In the genomic region with DNA sequence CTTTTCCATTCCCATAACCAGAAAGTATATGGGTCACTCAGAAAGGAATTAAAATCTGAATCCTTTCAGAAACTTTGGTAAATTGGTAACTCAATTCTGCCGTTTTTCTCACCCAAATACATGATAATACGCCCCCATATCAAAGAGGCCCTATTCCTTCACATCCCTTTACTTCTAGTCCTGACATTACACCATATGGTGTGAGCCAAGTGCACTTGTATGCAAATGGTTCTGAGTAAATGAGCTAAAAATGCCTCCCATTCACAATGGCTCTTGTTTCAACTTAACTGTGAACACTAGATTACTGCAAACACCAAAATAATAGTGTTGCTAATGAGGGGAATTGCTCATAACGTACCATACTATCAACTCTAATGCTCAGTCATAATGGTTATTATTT, we compare ENCODE assay signal across 26 mouse cellular contexts.
"Had no signal": no experiment of that assay in that cellular context is flagged by ENCODE, and none has a peak within 500 bp of the region (broad histone marks: within the 10 kb centered on the region; RNA-seq: fewer than 3 reads in every experiment).

No protein-coding gene starts in this region.

- H3K4me3 ChIP-seq: heart, embryonic 13.5 days; heart, embryonic 15.5 days; hindbrain, embryonic 13.5 days; hindbrain, embryonic 15.5 days; layer of hippocampus, adult 2 months; left cerebral cortex, adult 2 months; limb, embryonic 10.5 days; limb, embryonic 12.5 days; liver, embryonic 13.5 days; liver, embryonic 15.5 days had no signal

- ATAC-seq: hindbrain, postnatal 0 days; intestine, embryonic 16.5 days had no signal

- H3K27me3 ChIP-seq: heart, embryonic 13.5 days; heart, embryonic 15.5 days; hindbrain, embryonic 13.5 days; hindbrain, embryonic 15.5 days; limb, embryonic 12.5 days; liver, embryonic 13.5 days; liver, embryonic 15.5 days had no signal

- H3K9me3 ChIP-seq: heart, embryonic 13.5 days; heart, embryonic 15.5 days; hindbrain, embryonic 13.5 days; hindbrain, embryonic 15.5 days; limb, embryonic 10.5 days; limb, embryonic 12.5 days; liver, embryonic 13.5 days; liver, embryonic 15.5 days had no signal

- H3K36me3 ChIP-seq: heart, embryonic 13.5 days; heart, embryonic 15.5 days; hindbrain, embryonic 13.5 days; hindbrain, embryonic 15.5 days; limb, embryonic 10.5 days; limb, embryonic 12.5 days; liver, embryonic 13.5 days; liver, embryonic 15.5 days had no signal

- H3K4me1 ChIP-seq: hindbrain, embryonic 13.5 days; hindbrain, embryonic 15.5 days; limb, embryonic 10.5 days; liver, embryonic 13.5 days; liver, embryonic 15.5 days had no signal

- DNase-seq: gastrocnemius, postnatal 14 days; gastrocnemius, postnatal 36 days; heart, adult 18-20 months; heart, postnatal 14 days; heart, postnatal 36 days; kidney, adult 11 months; kidney, adult 2 months; kidney, adult 9 months; kidney, postnatal 10 days; kidney, postnatal 25 days; kidney, postnatal 4 days; liver; liver, embryonic 13.5 days had no signal

- H3K4me2 ChIP-seq: heart, embryonic 11.5 days; heart, embryonic 13.5 days; heart, embryonic 15.5 days; hindbrain, embryonic 13.5 days; hindbrain, embryonic 15.5 days; limb, embryonic 12.5 days; liver, embryonic 11.5 days; liver, embryonic 13.5 days; liver, embryonic 15.5 days had no signal

- H3K9ac ChIP-seq: heart, embryonic 13.5 days; heart, embryonic 15.5 days; hindbrain, embryonic 13.5 days; hindbrain, embryonic 15.5 days; limb, embryonic 12.5 days; liver, embryonic 13.5 days; liver, embryonic 15.5 days had no signal

- H3K27ac ChIP-seq: heart, embryonic 13.5 days; heart, embryonic 15.5 days; hindbrain, embryonic 13.5 days; hindbrain, embryonic 15.5 days; hindbrain, postnatal 0 days; layer of hippocampus, adult 2 months; left cerebral cortex, adult 2 months; limb, embryonic 10.5 days; limb, embryonic 12.5 days; liver, embryonic 13.5 days; liver, embryonic 15.5 days had no signal
